Mouse (Mus musculus) CH12F3 (cell line): Measurements from ENCODE around the gene Gpkow.

Experiments
- in situ Hi-C: fragments of 300-500 bp; cut with MboI; formaldehyde crosslinking; loops from 2 replicates; pipeline ENCODE4 v1.14.3; 2020; ENCODE audit warnings: low sequenced_read_pairs

Gpkow gene

DNA sequence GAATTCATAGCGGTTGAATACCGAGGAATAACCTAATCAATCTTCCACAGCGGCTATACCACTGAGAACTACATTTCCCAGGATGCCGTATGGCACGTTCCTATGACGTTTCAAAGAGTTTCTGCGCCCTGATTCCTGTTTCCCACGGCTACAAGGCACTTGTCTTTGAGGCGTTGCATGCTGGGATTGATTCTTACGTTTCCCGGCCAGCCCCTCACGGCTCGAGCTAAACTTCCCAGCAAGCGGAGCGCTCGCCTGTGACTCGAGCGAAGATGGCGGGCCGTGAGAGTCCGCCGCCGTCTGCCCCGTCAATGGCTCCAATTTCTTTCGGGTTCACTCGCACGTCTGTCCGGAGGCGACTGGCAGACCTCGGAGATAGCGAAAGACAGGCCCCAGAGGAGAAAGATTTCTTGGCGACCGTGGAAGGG is at the start of gene Gpkow:
Gene Gpkow (plus strand): TSS at position 178 of the 428 bp plus-strand sequence.
- in situ Hi-C loops: loop anchor here (25.0 kb wide), 1 partner anchor 235 kb away; no protein-coding TSS in a partner anchor

DNA sequence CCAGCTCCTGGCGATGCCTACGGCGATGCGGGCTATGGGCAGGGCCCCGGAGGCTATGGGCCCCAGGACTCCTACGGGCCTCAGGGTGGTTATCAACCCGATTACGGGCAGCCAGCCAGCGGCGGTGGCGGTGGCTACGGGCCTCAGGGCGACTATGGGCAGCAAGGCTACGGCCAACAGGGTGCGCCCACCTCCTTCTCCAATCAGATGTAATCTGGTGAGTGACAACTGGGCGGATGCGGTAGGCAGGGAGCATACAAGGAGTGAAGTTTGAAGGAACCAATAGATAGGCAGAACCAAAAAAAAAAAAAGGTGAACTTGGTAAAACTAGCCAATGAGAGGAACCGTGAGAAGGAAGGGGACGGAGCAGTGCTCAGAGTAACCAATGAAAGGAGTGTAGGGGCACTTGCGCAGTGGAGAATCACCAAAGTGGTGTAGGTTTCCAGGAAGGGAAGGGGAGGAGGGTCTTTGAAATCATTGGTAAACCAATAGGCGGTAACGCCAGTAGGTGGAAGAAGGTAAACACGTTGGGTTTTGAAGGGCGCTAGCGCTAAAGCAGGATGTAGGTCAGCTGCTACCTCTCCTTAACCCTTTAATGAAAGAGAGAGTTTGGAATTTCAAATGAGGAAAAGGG is 48.1 kb upstream of the Gpkow start:
- in situ Hi-C loops: no loop called here

DNA sequence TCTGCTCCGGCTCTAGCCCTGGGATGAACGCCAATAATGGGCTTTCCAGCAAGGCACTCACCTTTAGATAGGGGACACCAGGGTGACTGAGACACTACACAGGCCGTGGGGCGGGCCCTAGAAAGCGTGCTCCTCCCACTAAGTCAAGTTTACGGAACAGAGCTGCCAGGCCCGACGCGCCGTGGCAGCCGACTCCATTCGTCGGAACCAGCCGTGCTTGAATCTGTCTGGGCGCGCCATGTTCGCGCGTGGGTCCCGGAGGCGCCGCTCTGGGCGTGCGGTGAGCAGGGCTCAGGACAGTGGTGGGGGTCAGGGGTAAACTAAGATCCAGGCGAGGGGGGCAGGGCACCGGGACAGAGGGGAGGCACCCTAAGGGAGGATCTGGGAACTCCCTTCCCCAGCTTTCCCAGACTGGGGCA is 39.7 kb upstream of the Gpkow start, which contains the start of gene Prickle3:
Gene Prickle3 (plus strand): TSS at position 40 of the 419 bp plus-strand sequence.
- in situ Hi-C loops: no loop called here

DNA sequence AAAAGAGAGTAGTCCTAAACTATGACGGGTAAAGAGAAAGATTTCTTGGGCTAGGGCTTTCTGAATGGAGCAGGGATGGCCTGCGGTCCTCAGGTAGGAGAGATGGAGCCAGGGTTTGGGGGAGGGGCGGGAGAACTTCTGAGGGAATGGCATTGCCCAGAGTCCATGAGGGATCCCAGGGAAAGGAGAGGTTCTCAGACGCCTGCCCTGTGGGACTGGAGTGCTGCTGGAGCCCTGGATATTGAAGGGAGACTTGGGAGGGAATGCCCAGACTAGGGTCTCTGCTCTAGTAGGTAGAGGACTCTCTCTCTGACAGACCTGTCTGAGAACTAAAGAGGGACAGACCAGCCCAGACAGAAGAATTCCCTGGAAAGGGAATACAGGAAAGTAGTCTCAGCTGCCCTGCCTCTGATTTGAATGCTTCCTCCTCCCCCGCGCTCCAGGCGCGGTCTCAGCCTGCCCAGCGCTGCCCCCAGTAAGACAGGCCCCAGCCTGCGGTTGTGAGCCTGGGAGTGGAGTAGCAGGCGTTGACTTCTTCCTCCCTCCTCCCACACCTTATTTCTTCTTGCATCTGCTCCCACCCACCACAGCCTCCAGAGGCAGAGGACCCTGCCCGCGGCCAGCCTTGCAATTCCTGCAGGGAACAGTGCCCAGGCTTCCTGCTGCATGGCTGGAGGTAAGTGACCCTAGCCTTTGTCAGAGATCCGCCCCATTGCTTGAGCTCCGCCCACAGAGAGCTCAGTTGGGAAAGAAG is 38.7 kb upstream of the Gpkow start:
- in situ Hi-C loops: no loop called here

DNA sequence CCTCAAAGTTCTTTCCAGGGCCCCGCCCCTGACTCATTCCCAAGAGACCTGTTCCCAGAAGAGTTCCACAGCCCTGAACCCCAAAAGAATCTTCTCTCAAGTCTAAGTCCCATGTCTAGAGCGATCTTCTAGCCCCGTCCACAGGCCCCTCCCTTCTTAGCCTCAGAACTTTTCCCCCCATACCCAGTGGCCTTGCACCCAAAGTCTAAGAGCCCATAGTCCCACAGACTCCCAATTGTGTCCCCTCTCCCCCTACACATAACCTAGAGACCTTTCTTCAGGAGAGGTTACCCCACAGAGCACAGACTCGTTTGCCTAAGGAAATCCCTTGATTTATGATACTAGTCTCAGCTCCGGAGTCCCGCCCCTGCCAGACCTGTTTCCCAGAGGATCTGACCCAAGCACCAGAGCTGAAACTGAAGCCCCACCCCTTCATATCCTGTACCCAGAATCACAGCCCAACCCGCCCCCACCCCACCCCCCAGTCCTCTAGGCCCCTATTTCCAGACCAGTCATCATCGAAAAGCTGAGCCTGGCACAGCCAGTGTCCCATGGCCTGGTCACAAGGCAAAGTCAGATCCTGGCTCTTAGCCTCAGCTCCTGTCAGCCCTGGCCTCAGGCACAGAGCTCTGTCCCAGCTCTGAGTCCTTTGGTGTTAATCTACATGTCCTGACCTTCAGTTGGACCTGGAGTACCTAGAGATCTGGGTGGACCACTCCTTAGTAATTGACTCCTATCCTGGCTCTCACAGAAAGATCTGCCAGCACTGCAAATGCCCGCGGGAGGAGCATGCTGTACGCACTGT is 37.9 kb upstream of the Gpkow start:
- in situ Hi-C loops: no loop called here

DNA sequence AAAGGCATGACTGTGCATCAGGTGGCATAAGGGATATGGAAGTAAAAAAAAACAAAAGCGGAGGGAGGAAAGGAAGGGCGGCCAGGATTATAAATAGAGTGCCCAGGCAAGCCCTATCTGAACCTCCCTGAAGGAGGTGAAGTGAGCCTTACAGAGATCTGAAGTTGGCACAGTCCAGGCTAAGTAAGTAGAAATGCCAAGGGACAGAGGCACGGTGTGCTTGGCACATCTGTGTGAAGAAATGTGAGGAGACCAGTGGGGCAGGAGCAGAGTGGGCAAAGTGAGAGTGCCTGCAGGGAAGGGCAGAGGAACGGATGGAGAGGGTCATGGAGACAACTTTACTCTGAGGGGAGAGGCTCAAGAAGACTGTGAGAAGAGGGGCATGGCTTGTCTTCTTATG is 35.8 kb upstream of the Gpkow start:
- in situ Hi-C loops: no loop called here

DNA sequence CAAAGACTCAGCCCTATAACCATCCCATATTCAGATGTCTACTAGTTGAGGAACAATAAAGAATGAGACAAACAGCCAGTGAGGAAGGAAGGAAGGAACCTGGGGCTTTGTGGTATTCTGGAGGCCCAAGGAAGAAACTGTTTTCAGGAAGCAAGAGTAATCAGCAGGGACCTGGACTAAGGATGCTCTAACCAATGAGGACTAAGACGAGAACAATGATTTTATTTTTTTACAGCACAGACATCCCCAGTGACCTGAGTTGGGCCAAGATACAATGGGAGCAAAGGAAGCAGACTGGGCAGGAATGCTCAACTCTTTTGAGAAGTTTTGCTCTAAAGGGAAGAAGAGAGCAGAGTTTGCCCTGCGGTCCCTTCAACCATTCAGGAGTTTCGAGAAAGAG is 34.0 kb upstream of the Gpkow start:
- in situ Hi-C loops: no loop called here

DNA sequence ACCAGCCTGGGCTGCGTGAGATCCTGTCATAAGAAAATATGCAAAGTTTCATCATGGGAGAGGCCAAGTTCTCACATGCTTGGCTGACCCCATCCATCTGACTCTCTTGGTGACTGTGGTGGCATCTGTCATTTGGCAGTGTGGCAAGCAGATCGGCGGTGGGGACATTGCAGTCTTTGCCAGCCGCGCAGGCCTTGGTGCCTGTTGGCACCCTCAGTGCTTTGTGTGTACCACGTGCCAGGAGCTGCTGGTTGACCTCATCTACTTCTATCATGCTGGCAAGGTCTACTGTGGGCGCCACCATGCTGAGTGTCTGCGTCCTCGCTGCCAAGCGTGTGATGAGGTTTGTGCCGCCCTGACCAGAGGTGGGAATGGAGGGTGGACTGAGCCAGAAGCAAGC is 32.1 kb upstream of the Gpkow start:
- in situ Hi-C loops: no loop called here

DNA sequence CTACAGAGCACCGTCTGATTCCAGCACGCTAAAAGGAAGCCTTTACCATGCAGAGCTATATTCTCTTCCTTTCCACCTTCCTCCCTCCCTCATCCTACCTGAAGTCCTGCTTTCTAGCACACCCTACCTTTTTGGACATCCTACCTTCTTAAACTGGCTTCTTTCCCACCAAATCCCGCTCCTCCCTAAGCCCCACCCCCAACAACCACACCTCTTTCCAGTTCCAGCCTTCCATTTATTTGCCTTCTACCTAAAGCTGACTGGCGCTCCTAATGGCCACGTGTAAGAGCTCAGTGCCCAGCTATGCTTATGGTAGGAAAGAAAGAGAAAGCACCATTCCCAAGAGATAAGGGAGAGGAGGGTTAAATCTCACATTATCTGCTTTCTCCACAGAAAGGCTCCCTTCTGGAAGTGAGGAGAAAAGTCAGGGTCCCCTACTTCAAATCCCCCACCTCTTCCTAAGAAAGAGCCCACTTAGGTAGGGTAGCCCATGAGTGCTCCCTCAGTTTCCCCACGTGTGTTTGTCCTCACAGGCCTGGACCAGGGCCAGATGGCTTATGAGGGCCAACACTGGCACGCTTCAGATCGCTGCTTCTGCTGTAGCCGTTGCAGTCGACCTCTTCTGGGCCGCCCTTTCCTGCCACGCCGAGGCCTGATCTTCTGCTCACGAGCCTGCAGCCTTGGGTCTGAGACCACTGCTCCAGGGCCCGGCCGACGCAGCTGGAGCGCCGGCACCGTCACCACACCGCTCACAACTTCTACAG is 31.0 kb upstream of the Gpkow start:
- in situ Hi-C loops: no loop called here

DNA sequence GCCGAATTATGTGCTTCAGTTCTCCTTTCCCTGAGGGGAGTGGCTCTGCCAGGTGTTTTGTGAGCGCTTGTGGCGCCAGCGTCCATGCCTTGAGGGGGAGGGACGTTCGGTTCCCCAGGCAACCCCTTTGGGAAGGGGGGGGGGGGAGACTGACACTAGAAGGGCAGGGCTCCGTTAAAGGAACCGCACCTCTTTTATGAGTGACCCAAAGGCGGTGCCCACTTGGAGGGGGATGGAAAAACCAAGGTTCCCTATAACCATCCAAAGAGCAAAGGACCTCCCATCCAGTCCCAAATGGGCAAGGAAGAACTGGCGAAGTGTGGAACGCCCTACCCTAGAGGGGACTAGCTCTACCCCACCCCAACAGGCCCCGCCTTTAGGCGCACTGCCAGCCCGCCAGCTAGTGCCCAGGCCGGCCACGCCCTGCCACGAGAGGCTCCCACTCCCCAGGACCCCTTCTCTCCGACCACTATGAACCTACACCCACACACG is 26.5 kb upstream of the Gpkow start:
- in situ Hi-C loops: no loop called here

DNA sequence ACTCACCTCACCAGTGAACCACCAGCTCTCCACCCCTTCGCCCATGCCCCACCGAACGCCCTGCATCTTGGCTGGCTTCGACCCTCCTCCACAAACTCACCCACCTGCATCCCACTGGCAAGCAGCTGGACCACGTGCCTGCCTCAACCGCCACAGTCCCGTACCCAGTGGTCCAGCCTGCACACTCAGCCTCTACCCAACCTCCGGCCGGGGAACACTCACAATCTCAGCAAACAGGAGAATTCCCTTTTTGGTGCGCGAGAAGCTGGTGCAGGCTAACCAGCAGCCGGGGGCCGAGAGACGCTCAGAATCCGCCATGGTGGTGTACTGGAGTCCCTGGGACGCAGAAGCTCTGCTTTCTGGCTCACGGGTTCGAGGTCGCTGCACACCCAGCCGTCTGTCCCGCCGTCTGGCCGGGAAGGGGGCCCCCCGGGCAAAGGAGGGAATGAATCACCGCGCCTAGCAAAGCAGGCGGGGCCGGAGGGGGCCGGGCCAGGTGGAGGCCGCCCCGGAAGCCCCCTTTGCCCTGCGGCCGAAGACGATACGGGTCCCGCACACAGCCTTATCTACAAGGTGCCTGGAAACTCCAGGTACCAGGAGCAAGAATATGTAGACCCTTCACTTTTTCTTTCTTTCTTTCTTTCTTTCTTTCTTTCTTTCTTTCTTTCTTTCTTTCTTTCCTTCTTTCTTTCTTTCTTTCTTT is 25.9 kb upstream of the Gpkow start, which contains the start of gene Plp2:
Gene Plp2 (minus strand): TSS at position 470 of the 703 bp plus-strand sequence.
- in situ Hi-C loops: no loop called here

DNA sequence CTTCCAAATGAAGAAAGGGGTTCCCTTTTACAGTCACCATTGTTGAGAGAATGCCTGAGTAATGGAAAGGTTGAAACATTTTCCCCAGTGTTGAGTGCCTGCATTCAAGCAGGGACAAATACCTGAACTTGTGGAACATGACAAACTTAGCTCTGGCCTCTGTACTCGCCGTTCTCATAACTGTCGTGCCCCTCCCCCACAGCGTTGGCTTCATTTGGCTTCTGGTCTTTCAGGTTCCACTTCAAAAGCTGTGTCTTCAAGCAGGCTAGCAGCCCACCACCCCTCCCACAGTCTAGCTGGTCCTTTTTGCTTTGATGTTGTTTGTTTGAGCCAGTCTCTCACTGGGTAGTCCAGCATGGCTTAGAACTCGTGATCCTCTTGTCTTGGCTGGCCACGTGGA is 24.2 kb upstream of the Gpkow start:
- in situ Hi-C loops: no loop called here

DNA sequence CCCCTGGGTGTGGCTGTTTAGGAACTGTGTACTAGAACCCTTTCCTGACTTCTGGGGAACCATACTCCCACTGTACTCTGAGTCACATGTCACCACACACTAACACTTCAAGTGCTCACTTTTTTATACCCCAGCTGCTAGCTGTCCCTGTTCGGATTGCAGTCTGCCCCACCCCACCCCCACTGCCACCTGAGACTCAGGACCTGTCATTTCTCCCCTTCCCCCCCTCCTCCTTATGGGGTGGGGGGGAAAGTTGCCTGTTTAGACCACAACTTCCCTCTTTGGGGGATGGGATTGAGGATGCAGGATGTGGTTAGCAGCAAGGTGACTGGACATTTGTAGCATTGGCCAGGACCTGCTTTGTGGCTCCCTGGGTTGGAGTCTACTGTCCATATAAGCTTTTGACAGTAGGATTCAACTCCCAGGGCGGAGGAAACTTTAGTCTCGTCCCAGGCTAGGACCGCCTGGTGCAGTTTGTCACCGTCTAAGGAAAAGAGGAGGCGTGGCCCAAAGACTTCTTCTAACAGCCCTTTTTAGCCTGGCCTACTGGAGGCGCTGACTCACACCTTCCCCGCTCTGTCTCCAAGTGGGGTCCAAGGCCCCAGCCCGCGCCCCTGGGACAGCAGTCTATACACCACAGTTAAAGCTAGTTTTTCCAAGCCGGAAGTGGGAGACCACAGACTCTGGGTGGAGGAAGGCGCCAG is 23.2 kb upstream of the Gpkow start:
- in situ Hi-C loops: no loop called here

DNA sequence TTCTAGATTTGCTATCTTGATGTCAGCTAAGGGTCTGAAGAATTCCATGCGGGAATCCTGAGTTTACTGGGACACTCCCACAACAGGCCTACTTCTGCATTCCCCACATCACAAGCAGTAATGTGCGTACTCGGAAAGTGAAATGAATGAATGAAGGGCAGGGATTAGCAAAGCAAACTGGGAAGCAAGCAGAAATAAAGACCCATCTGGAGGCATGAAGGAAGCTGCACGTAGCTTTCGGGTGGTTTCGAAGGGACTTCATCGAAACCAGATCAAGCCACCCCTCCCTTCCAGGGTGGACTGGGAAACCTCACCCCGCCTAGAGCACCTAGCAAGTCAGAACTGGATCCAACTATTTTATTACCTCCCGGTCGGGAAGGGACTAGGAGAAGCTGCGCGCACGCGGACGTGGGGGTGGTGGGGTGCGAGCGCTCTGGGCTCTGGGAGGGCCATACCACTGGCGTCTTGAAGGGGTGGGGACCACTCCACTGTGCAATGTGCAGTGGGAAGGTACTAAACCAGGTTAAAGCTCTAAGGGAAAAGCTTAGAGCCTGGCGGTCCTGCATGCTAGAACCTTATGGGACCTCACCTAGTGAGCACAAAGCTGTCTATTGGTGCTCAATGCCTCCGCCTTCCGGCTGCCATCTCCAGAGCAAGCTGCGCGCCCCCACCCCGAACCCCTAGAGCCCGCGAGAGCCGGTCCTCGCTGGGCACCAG is 22.5 kb upstream of the Gpkow start:
- in situ Hi-C loops: no loop called here

DNA sequence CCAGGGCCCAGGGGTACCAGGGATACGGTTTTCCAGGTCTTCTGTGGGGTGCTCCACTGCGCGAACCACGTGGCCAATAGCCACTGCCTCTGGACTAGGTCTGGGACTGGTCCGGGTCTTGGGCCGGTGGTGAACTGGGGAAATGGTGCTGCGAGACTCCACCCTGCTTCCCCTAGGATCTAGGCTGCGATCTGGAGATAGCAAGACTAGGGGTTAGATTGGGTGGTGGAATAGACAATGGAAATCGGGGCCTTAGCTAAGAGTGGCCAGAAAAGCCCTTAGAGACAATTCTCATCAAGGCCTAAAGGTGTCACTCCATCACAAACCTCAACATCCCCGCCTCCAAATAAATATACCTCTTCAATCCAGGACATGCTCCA is 21.9 kb upstream of the Gpkow start:
- in situ Hi-C loops: loop anchor here (25.0 kb wide), 1 partner anchor 213 kb away; no protein-coding TSS in a partner anchor

DNA sequence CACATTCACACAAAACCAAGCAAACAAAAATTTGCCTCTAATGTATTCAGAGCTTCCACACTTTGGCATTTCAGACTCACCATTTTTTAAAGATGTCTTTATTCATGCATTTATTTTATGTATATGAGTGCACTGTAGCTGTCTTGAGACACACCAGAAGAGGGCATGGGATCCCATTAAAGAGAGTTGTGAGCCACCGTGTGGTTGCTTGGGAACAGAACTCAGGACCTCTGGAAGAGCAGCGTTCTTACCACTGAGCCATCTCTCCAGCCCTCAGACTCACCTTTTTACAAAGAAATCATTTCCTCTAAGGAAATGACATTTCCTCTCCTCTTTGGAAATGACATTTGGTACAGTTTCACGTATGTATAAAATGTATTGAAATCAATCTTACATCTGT is 17.9 kb upstream of the Gpkow start:
- in situ Hi-C loops: loop anchor here (25.0 kb wide), 1 partner anchor 217 kb away; no protein-coding TSS in a partner anchor

DNA sequence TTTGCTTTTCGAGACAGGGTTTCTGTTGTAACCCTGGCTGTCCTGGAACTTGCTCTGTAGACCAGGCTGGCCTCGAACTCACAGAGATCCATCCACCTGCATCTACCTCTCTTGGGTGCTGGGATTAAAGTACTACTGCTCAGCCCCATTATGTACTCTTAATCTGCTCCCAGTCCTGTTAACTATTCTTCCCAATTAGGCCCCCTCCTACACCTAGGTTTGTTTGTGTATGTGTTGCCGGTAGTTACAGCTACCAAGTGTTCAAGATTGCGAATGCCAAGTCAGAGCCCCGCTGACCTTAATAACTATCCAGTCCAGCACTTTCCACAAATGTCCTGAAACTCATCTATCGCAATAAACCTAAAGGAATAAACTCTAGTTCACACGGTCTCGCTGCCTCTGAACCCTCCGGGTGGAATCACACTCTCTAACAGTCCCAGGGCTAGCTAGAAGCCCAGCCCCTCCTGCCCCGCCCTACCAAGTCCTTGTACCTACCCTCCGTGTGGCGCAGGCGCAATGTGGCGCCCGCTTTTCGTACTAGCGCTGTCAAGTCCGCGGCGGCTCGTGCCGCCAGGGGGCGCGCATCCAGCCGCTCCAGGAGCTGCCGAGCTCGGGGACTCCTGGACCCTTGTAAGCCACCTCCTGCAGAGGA is 17.4 kb upstream of the Gpkow start:
- in situ Hi-C loops: loop anchor here (25.0 kb wide), 1 partner anchor 217 kb away; no protein-coding TSS in a partner anchor

DNA sequence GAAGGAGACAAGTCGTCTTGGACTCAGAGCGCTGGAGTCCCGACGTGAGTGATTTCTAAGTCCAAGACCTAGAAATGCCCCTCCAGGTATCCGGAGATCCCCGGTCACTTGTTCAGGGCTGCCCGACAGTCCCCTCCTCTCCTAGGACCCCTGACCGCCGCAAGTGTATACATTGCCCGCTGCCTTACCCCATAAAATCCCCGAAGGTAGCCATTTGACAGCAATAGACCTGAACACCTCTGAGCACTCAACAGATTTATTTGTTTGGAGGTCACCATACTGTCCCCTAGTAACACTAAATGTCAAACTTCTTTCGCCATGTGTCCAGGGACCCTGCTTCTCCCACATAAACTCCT is 16.9 kb upstream of the Gpkow start:
- in situ Hi-C loops: loop anchor here (25.0 kb wide), 1 partner anchor 218 kb away; no protein-coding TSS in a partner anchor
